Mouse (Mus musculus) cerebellum, adult 2 months (tissue): ENCODE measurements around the gene Iffo2. TPM values are rescaled to one million over a fixed set of nuclear protein-coding genes. Genes with fewer than 3 reads are reported as not detected.

ENCODE experiments used
- DNase-seq, 2 experiments: peaks; one replicate each; pipeline ENCODE4 v3.0.0; 2021
- H3K27ac ChIP-seq: fragments of 200-500 bp; 2 replicates; pipeline ENCODE4 v1.5.1; 2012; ENCODE audit warnings: low read length, control low read depth, inconsistent platforms; ENCODE audit not compliant: insufficient read depth
- H3K27me3 ChIP-seq: fragments of 200-500 bp; 2 replicates; pipeline ENCODE4 v1.6.1; 2012; ENCODE audit warnings: inconsistent platforms, mild to moderate bottlenecking, low read length, moderate library complexity; ENCODE audit not compliant: control insufficient read depth, insufficient read depth
- H3K4me1 ChIP-seq: fragments of 200-500 bp; 2 replicates; pipeline ENCODE4 v1.6.1; 2011; ENCODE audit warnings: low read length; ENCODE audit not compliant: control insufficient read depth, insufficient read depth
- H3K4me3 ChIP-seq: fragments of 200-500 bp; replicated peaks from 2 replicates; pipeline ENCODE3; 2011; ENCODE audit warnings: mild to moderate bottlenecking, low read depth, low read length, control low read depth; ENCODE audit not compliant: insufficient read depth
- CTCF ChIP-seq: fragments of 200-500 bp; IDR thresholded peaks from 2 replicates; pipeline ENCODE4 v1.5.1; 2011; ENCODE audit warnings: low read depth, mild to moderate bottlenecking, control low read depth, low read length, moderate library complexity, borderline replicate concordance; ENCODE audit not compliant: insufficient read depth
- POLR2A ChIP-seq: fragments of 200-500 bp; IDR thresholded peaks from 2 replicates; pipeline ENCODE4 v1.6.1; 2011; ENCODE audit warnings: low read length, control low read depth, borderline replicate concordance; ENCODE audit not compliant: insufficient read depth
- WGBS: fragments of 180-500 bp; shearing (Covaris S2); methylation state at CpG from one replicate; pipeline ENCODE4 v1.1.7; 2018; 5-methylcytosine and 5-hydroxymethylcytosine counted together
- polyA plus RNA-seq: library from polyadenylated mRNA; depleted of rRNA; stranded (reverse); fragments of >200 nt; gene quantifications from 2 replicates; pipeline ENCODE4 v1.2.3, GENCODE M21; 2012

Gene Iffo2
- polyA plus RNA-seq, 1 experiment: 19.1 TPM

DNA sequence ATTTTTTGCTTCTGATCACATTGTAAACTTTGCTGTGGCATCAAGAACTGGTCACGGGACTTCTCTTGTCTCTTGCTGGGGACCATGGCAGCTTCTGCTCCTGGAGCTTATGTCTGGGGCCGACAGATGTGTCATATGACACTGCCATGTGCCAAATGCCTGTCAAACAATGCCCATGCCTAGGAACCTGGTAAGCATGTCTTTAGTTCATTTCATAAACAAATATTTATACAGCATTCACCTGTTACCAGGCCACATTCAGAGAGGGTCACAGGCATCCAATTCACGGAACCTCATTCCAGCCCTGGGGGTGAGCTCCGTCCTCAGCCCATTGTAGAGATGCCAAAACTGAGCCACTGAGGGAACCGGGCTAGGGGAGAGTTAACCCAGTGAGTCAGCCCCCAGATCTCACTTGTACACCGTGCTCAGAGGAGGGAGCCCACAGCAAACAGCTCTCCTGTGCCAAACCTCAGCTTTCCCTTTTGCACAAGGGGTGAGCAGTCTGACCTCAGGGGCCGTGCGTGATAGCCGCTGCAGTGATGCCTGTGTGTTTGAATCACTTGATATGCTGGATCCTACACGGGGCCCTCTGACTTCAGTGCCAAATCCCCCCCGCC lies 53.4 kb downstream of the Iffo2 start:
- no peak overlapping the region for H3K27ac ChIP-seq
- no peaks in the 10 kb centered on the region for H3K27me3 ChIP-seq
- no peak for TF ChIP-seq POLR2A
- TF ChIP-seq CTCF: no peak
- DNase-seq: peak in 1 of 2 experiments; percentile 8
- no peak overlapping the region for H3K4me3 ChIP-seq
- 53% methylated on average over 11 of the region's 11 CpGs for WGBS
- H3K4me1 ChIP-seq: peaks cover 82% of the 10 kb centered on the region

DNA sequence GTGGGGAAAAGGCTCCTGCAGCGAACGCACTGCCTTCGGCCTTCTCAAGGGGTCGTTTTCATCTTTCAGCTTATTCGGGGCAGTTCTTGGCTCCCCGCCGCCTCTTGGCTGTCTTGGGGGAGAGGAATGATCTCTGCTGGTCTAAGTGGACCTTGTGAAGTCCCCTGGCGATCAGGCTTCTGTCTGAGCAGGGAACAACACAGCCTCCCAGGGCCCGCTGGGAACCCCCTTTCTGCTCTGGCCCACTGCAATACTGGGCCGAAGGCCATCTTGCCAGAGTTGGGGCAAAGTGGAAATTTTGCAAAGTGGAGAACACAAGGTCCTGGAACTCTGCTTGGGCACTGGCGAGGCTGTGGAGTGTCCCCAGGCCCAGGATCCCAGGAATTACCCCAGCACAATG lies 54.4 kb downstream of the Iffo2 start:
- 25% methylated on average over 11 of the region's 11 CpGs for WGBS
- Histone ChIP-seq H3K4me1 (peaks cover 87% of the 10 kb centered on the region), H3K27me3 (no peaks in the 10 kb centered on the region), H3K4me3 (no peak overlapping the region), H3K27ac (peak overlapping the region; percentile 45; the same call in 1 of the 2 replicates)
- DNase-seq: peak; percentile 30 to 31
- TF ChIP-seq POLR2A (no peak), CTCF (no peak)

DNA sequence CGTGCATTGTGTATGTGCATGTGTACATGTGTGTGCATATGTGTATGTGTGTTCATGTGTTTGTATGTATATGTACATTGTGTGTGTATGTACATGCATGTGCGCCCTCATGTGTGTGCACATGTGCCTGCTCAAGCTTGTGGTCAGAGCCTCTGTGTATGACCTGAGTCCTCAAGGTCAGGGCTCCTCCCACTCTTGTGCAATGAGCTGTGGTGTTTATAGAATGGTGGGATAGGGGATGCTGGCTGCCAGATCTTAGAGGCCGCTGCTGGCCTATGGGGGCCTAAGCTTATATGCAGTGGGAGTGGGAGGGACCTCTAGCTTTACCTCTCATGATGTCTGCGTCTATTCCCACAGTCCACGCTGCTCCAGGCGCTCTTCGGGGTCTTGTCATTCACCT lies 55.4 kb downstream of the Iffo2 start:
- no peaks in the 10 kb centered on the region for H3K27me3 ChIP-seq
- TF ChIP-seq POLR2A: no peak
- TF ChIP-seq CTCF: no peak
- no peak overlapping the region for H3K27ac ChIP-seq
- peak; percentile 13 to 25 for DNase-seq
- H3K4me3 ChIP-seq: peak overlapping the region; percentile 9
- WGBS: 89% methylated on average over 7 of the region's 7 CpGs
- peaks cover 90% of the 10 kb centered on the region for H3K4me1 ChIP-seq

DNA sequence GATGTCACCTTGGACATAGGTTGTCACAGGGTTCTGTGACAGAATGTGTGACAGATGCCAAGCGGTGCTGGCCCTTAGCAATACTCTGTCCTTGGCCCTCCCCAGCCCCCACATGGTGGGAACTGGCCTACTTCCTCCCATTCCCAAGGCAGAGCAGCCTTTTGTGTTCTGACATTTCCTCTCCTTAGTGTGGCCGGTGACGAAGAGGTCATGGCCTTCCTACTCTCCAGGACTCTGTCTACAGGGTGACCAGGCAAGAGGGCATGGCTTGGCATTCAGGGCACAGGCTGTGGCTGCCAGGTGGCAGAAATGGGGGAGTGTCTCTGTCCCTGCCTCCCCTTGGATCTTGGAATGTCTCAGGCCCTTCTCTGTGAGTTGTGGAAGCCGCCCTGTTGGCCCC lies 57.0 kb downstream of the Iffo2 start:
- peak in 1 of 2 experiments; percentile 68 for DNase-seq
- TF ChIP-seq CTCF (no peak), POLR2A (no peak)
- peaks cover 91% of the 10 kb centered on the region for H3K4me1 ChIP-seq
- H3K4me3 ChIP-seq: no peak overlapping the region
- WGBS: 11% methylated on average over 4 of the region's 4 CpGs
- H3K27me3 ChIP-seq: no peaks in the 10 kb centered on the region
- H3K27ac ChIP-seq: peak overlapping the region; percentile 5

DNA sequence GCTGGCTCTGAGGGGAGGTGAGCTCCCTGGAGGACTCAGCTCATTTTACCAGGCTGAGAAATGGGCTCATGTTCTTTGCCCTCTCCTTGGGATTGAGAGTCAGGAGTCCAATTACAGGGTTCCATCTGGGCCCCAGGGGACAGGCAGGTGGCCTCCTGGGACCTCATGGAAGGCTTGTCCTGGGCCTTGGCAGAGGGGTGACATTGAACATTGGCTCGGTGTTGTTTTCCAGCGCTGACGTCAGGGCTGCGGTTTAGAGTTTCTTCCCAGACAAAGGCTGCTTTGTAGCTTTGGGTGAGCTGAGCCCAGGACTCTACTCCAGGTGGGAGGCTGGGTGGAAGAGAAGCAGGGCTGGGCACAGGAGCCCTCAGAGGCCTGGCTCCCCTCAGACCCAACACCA lies 57.4 kb downstream of the Iffo2 start:
- H3K27ac ChIP-seq: peak overlapping the region; percentile 5

DNA sequence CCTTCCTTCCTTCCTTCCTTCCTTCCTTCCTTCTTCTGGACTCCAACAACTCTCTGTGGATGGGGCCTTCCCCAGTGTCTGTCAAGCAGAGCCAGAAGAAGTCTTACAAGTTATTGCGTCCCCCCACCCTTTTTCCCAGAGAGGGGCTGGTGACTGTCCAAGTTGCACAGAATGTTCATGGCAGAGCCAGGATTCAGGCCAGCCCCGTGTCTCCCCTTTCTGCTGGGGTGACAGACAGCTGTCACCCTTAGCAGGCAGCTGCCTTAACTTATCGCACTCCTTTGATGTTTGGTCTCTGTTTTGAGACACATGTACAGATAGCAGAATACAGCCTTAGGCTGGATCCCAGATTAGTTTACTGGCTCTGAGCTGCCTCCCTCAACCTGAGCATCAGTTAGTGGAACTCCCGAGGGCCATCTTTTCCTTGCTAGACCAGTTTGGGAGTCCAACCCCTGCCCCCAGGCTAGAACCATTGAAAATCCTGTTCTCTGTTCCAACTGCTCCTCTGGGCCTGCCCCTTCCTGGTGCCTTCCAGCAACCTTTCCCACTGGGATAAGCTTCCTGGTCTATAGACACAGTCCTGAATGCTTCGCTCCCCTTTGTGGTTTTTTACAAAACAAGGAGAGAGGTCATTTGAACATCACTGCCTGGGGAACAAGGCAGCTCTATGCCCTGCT lies 59.1 kb downstream of the Iffo2 start:
- H3K4me1 ChIP-seq: peaks cover 89% of the 10 kb centered on the region
- DNase-seq: peak in 1 of 2 experiments; percentile 35
- 43% methylated on average over 5 of the region's 5 CpGs for WGBS
- no peaks in the 10 kb centered on the region for H3K27me3 ChIP-seq
- TF ChIP-seq POLR2A: no peak
- no peak overlapping the region for H3K4me3 ChIP-seq
- peak overlapping the region; percentile 23 for H3K27ac ChIP-seq

More for the DNA sequence above, 57.4 kb downstream of the Iffo2 start:
- Histone ChIP-seq H3K27me3 (no peaks in the 10 kb centered on the region), H3K4me3 (no peak overlapping the region), H3K4me1 (peaks cover 91% of the 10 kb centered on the region)
- 46% methylated on average over 4 of the region's 4 CpGs for WGBS
- peak in 1 of 2 experiments; percentile 50 for DNase-seq
- TF ChIP-seq POLR2A: no peak
- TF ChIP-seq CTCF: no peak

DNA sequence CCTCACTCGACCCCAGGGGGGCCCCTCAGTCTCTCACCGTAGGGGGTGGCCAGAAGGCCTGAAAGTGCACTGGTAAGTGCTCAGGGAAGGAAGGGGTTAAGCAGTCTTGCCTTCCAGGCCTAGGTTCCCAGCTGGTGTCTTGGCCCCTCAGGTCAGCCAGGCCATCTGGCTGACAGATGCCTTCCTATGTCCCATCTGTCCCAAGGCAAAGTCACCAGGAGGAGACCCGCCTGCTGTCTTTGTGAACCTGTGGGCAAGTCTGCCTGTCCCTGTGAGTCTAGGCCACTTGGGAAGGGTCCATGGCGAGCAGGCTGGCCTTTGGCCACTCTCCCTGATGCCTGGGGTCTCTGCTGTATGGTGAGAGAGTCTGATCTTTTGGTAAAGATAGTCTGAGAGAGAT lies 60.1 kb downstream of the Iffo2 start:
- Histone ChIP-seq H3K27me3 (no peaks in the 10 kb centered on the region), H3K4me1 (peaks cover 90% of the 10 kb centered on the region), H3K4me3 (no peak overlapping the region), H3K27ac (peak overlapping the region; percentile 23)
- 9% methylated on average over 4 of the region's 4 CpGs for WGBS
- DNase-seq: peak; percentile 92 to 94
- TF ChIP-seq CTCF: no peak
- TF ChIP-seq POLR2A: no peak

DNA sequence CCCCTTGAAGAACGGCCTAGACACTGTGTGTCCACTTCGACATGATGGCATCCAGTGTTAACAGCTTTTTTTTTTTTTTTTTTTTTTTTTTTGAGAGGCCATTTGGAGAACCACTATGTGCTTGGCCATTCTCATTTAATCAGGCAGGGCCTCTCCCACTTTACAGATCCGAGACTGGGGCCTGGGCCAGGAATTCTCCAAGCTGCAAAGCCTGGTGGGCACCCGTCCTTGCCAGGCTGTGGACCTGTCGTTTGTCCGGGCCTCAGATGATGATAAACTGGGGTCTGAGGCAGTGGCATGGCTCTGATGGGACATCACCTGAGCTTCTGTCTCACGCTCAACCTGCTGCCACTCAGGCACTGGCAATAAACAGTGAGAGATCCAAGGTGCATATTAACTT lies 62.5 kb downstream of the Iffo2 start:
- 29% methylated on average over 7 of the region's 7 CpGs for WGBS
- Histone ChIP-seq H3K4me1 (peaks cover 91% of the 10 kb centered on the region), H3K27me3 (no peaks in the 10 kb centered on the region), H3K27ac (peak overlapping the region; percentile 13; the same call in 1 of the 2 replicates), H3K4me3 (no peak overlapping the region)
- no peak for DNase-seq
- no peak for TF ChIP-seq CTCF
- no peak for TF ChIP-seq POLR2A
